Comparison of ENCODE assay signal across 15 mouse cellular contexts in the genomic region with DNA sequence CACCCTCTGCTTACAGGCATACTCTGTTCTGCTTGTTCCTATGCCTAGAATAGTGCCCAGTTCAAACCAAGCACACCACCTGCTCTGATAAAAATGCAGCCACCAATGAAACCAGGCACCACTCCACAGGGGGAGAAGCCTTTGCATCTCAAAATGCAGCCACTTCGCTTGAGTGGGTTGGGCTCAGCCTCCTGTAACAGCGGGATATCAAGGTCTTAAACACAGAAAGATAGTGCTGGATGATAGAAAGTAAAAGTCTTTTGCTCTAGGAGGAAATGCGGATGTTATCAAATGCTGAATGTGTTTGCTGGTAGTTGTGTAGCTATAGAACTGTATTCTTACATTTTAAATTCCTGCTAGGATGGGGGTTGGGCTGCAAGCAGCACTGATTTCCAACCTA.
"Had no signal": no experiment of that assay in that cellular context is flagged by ENCODE, and none has a peak within 500 bp of the region (broad histone marks: within the 10 kb centered on the region; RNA-seq: fewer than 3 reads in every experiment).

No protein-coding gene starts in this region.

- H3K9ac ChIP-seq: liver, embryonic 15.5 days; lung, embryonic 14.5 days; midbrain, embryonic 12.5 days; neural tube, embryonic 13.5 days had no signal

- H3K27me3 ChIP-seq: liver, embryonic 15.5 days; midbrain, embryonic 12.5 days; neural tube, embryonic 13.5 days had no signal

- H3K4me3 ChIP-seq: left cerebral cortex, adult 2 months; limb, embryonic 10.5 days; liver, embryonic 15.5 days; midbrain, embryonic 12.5 days; neural tube, embryonic 13.5 days had no signal

- H3K4me1 ChIP-seq: limb, embryonic 10.5 days; liver, embryonic 15.5 days; midbrain, embryonic 12.5 days; neural tube, embryonic 13.5 days had no signal

- H3K27ac ChIP-seq: left cerebral cortex, adult 2 months; limb, embryonic 10.5 days; liver, embryonic 15.5 days; midbrain, embryonic 12.5 days; neural tube, embryonic 13.5 days had no signal

- H3K4me2 ChIP-seq: liver, embryonic 11.5 days; liver, embryonic 15.5 days; lung, embryonic 14.5 days; midbrain, embryonic 12.5 days; neural tube, embryonic 13.5 days had no signal

- H3K9me3 ChIP-seq: limb, embryonic 10.5 days; liver, embryonic 15.5 days; midbrain, embryonic 12.5 days; neural tube, embryonic 13.5 days had no signal

- DNase-seq: kidney, adult 11 months; kidney, adult 9 months; kidney, postnatal 10 days; lung, embryonic 14.5 days; lung, postnatal 10 days; lung, postnatal 4 days; right cerebral cortex, adult 18-20 months; right cerebral cortex, postnatal 25 days; thymus, postnatal 4 days had no signal

- H3K36me3 ChIP-seq: limb, embryonic 10.5 days; liver, embryonic 15.5 days; midbrain, embryonic 12.5 days; neural tube, embryonic 13.5 days had no signal
